Mouse (Mus musculus) lung, embryonic 15.5 days (tissue): ENCODE data around the gene Cr2. TPM values are rescaled to one million over a fixed set of nuclear protein-coding genes. Genes with fewer than 3 reads are reported as not detected.

ENCODE experiments used
- ATAC-seq: fragments of 200-750 bp; cut with Nextera tagmentation; 2 replicates; pipeline ENCODE4 v1.8.0; 2017; ENCODE audit warnings: moderate number of reproducible peaks, borderline replicate concordance; ENCODE audit not compliant: low FRiP score, low TSS enrichment; ENCODE audit errors: extremely low read depth
- H3K27ac ChIP-seq: fragments of 300-500 bp; sonication (generic); 2 replicates; pipeline ENCODE4 v1.5.1; 2015; ENCODE audit warnings: moderate library complexity, mild to moderate bottlenecking, inconsistent platforms
- H3K27me3 ChIP-seq: fragments of 300-500 bp; sonication (generic); 2 replicates; pipeline ENCODE4 v1.6.1; 2015; ENCODE audit warnings: inconsistent platforms
- H3K36me3 ChIP-seq: fragments of 300-500 bp; sonication (generic); 2 replicates; pipeline ENCODE4 v1.6.1; 2015; ENCODE audit warnings: inconsistent platforms
- H3K4me1 ChIP-seq: fragments of 300-500 bp; sonication (generic); 2 replicates; pipeline ENCODE4 v1.6.1; 2015; ENCODE audit warnings: inconsistent platforms
- H3K4me2 ChIP-seq: fragments of 300-500 bp; sonication (generic); 2 replicates; pipeline ENCODE4 v1.6.1; 2015; ENCODE audit warnings: inconsistent platforms, mild to moderate bottlenecking, moderate library complexity
- H3K4me3 ChIP-seq: fragments of 300-500 bp; sonication (generic); 2 replicates; pipeline ENCODE4 v1.5.1; 2015; ENCODE audit warnings: mild to moderate bottlenecking, inconsistent platforms
- H3K9ac ChIP-seq: fragments of 300-500 bp; sonication (generic); 2 replicates; pipeline ENCODE4 v1.6.1; 2015; ENCODE audit warnings: inconsistent platforms
- H3K9me3 ChIP-seq: fragments of 300-500 bp; sonication (generic); 2 replicates; pipeline ENCODE4 v1.6.1; 2016; ENCODE audit warnings: inconsistent platforms
- WGBS: fragments of 180-500 bp; shearing (Covaris S2); methylation state at CpG from one replicate; pipeline ENCODE4 v1.1.7; 2015; 5-methylcytosine and 5-hydroxymethylcytosine counted together
- polyA plus RNA-seq: library from polyadenylated mRNA; unstranded; fragments of >200 nt; fragmentation: Nextera tagmentation; extraction: Ambion mirVana; gene quantifications from 2 replicates; pipeline ENCODE4 v1.2.1, GENCODE M21; 2015

Cr2 gene
- polyA plus RNA-seq, 1 experiment from 2014 or later, result 0.60 TPM

DNA sequence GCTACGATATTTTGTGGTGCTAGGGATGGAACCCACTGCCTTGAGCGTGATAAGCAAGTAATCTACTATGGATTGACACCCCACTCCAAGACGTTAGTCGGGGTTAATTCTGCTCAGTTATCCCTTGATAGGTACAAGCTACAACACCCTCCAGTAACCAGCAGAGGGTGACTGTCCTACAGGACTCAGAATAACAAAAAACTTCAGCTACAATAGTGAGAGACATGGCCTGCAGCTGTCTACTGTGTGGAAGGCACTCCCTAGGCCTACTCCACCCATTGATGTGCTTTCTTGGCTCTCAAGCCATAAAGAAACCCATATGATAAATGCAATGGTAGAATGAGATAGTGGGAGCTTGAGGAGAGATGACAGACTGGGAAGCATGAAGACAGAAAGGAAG, 62.9 kb downstream of the Cr2 start:
- no peak for ATAC-seq
- Histone ChIP-seq H3K4me3 (no peak overlapping the region), H3K4me1 (no peaks in the 10 kb centered on the region), H3K9ac (no peak overlapping the region), H3K36me3 (peaks cover 26% of the 10 kb centered on the region), H3K9me3 (no peaks in the 10 kb centered on the region), H3K4me2 (no peak overlapping the region), H3K27me3 (no peaks in the 10 kb centered on the region), H3K27ac (no peak overlapping the region)
- WGBS, result 84% methylated on average over 4 of the region's 4 CpGs

DNA sequence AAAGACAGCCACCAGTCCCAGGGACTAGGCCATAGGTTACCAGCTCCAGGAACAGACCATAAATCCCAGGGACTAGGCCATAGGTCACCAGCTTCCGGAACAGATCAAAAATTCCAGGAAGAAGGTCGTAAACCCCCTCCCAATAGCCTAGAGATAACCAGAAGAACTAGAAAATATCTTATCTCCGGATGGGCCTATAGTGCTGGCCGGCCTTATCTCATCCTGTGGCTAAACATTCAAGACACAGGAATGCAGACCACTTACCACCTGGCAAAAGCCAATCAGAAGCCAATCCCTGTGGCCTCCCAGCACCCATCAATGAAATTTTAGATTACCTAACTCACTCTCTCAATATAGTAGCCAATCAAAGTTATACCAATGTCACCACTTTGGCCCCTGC, 75.8 kb downstream of the Cr2 start:
- Histone ChIP-seq H3K9ac (no peak overlapping the region), H3K36me3 (peaks cover 43% of the 10 kb centered on the region), H3K27me3 (no peaks in the 10 kb centered on the region), H3K9me3 (no peaks in the 10 kb centered on the region), H3K4me3 (no peak overlapping the region), H3K4me2 (no peak overlapping the region), H3K4me1 (no peaks in the 10 kb centered on the region), H3K27ac (no peak overlapping the region)
- 23% methylated on average over 4 of the region's 4 CpGs for WGBS
- no peak for ATAC-seq

DNA sequence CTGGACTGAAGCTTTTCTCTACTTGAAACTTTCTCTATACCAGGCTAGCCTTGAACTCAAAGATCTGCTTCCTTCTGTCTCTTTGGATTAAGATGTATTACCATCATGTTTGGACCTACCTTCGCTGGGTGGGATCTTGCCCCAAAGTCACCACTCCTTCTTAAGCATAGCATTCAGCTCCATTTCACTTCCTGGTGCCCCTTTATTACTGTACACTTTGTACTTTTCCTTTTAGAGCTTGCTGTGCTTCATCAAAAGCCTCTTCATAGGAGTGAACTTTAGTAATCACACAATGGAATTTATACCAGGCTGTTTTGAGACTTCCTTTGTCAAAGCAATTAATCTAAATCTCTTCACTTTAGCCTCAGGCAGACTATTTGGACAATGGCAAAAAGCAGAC, 78.5 kb downstream of the Cr2 start:
- Histone ChIP-seq H3K4me2 (no peak overlapping the region), H3K9ac (no peak overlapping the region), H3K4me3 (no peak overlapping the region), H3K27me3 (no peaks in the 10 kb centered on the region), H3K36me3 (peaks cover 26% of the 10 kb centered on the region), H3K9me3 (no peaks in the 10 kb centered on the region), H3K4me1 (no peaks in the 10 kb centered on the region), H3K27ac (no peak overlapping the region)
- ATAC-seq, result no peak
- 94% methylated on average over 1 of the region's 1 CpGs for WGBS

DNA sequence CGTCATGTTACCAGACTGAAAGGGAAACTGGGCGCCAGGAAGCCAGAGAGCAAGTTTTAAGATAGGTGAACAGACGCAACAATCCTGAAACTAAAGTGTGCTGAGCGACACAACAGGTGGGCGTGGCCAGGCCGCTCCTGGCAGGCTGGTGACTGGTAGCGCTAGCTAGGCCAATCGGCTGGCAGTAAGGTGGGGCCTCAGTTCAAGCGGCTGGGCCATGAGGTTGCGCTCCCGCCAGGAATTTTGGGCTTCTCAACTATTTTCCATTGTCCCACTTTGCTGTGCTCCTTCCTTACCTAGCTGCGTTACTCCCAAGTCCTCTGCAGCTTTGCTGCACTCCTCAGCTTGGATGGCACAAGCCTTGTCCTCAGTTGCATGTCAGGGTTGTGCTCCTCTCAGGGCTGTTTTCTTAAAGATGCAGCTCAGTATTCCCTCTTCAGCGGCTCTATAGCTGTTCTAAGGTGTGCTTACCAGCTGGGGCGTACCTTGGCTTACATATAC, 84.2 kb downstream of the Cr2 start, which contains the start of gene Cd46:
Gene Cd46 (minus strand): TSS at position 30 of the 501 bp plus-strand sequence.
- peak within 1 kb of the TSS; percentile 44 for H3K4me3 ChIP-seq
- no peaks in the 10 kb centered on the region for H3K27me3 ChIP-seq
- H3K4me2 ChIP-seq, result peak within 1 kb of the TSS; percentile 67
- no peaks in the 10 kb centered on the region for H3K9me3 ChIP-seq
- H3K27ac ChIP-seq, result peak within 1 kb of the TSS; percentile 35; the same call in 1 of the 2 replicates
- peak; percentile 98 for ATAC-seq
- 3% methylated on average over 14 of the region's 14 CpGs for WGBS
- H3K9ac ChIP-seq, result peak within 1 kb of the TSS; percentile 34
- 0 out of 2 replicates have a peak, but pooled peaks cover 8% of the 10 kb centered on the region for H3K36me3 ChIP-seq
- no peaks in the 10 kb centered on the region for H3K4me1 ChIP-seq

DNA sequence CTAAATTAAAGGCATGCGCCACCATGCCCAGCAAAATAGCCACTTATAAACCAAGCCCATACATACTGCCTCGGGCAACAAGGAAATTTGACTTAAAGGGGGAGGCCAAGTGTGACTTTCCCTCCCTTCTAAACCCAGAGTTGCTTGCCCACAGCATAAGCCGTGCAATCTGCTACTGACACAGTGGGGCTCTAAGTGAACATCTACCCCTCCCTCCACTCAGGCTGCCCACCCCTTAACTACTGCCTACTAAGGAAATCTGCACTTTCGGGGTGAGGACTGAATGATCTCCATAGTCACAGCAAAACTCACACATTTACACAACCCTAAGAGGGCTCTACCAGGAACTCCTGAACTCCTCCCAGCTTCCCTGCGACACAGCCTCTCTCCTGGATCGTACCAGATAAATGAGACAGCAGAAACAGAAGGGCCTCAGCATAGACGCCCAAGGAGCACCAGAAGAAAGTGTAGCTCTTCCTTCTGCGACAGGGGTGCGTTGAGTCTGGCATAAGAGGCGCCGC, 84.8 kb downstream of the Cr2 start:
- no peaks in the 10 kb centered on the region for H3K4me1 ChIP-seq
- H3K9ac ChIP-seq, result peak overlapping the region; percentile 34
- peak overlapping the region; percentile 35; the same call in 1 of the 2 replicates for H3K27ac ChIP-seq
- peak overlapping the region; percentile 44 for H3K4me3 ChIP-seq
- H3K27me3 ChIP-seq, result no peaks in the 10 kb centered on the region
- 21% methylated on average over 11 of the region's 11 CpGs for WGBS
- 0 out of 2 replicates have a peak, but pooled peaks cover 4% of the 10 kb centered on the region for H3K36me3 ChIP-seq
- no peaks in the 10 kb centered on the region for H3K9me3 ChIP-seq
- peak; percentile 87 for ATAC-seq
- peak overlapping the region; percentile 67 for H3K4me2 ChIP-seq

Other genes starting within 250 kb of the Cr2 start
- 179 and 183 TPM in 2 replicates for gene Cd34, start 237.9 kb downstream of the Cr2 start, polyA plus RNA-seq
- gene Cd46, start 84.5 kb downstream of the Cr2 start, polyA plus RNA-seq, result 0.64 and 1.3 TPM in 2 replicates
- 76.0 and 76.7 TPM in 2 replicates for gene Cr1l, start 45.1 kb downstream of the Cr2 start, polyA plus RNA-seq